Mouse (Mus musculus) kidney, adult 2 months (tissue): ENCODE measurements around the gene Eif2ak3. TPM values are rescaled to one million over a fixed set of nuclear protein-coding genes. Genes with fewer than 3 reads are reported as not detected.
"Not testable (repeated sequence)": the region's sequence is repeated elsewhere in the genome, so short reads cannot be mapped to it uniquely, and the experiment has no call there.

Source experiments
- DNase-seq: peaks from one replicate; pipeline ENCODE4 v3.0.0; 2021
- H3K27ac ChIP-seq: fragments of 200-500 bp; 2 replicates; pipeline ENCODE4 v1.5.1; 2012; ENCODE audit warnings: low read depth, low read length, control low read depth, inconsistent platforms; ENCODE audit not compliant: insufficient read depth
- H3K27me3 ChIP-seq: fragments of 200-500 bp; replicated peaks from 2 replicates; pipeline ENCODE4 v1.6.1; 2012; ENCODE audit warnings: mild to moderate bottlenecking, moderate library complexity, low read length, inconsistent platforms; ENCODE audit not compliant: control insufficient read depth, insufficient read depth
- H3K36me3 ChIP-seq: fragments of 200-500 bp; 2 replicates; pipeline ENCODE4 v1.6.1; 2012; ENCODE audit warnings: mild to moderate bottlenecking, moderate library complexity, low read length, inconsistent platforms; ENCODE audit not compliant: control insufficient read depth, insufficient read depth
- H3K4me1 ChIP-seq: fragments of 200-500 bp; 2 replicates; pipeline ENCODE4 v1.6.1; 2011; ENCODE audit warnings: low read length; ENCODE audit not compliant: control insufficient read depth, insufficient read depth
- H3K4me3 ChIP-seq: fragments of 200-500 bp; 2 replicates; pipeline ENCODE4 v1.5.1; 2011; ENCODE audit warnings: mild to moderate bottlenecking, low read depth, low read length, control low read depth; ENCODE audit not compliant: insufficient read depth
- CTCF ChIP-seq: fragments of 200-500 bp; conservative IDR thresholded peaks from 2 replicates; pipeline ENCODE4 v1.5.1; 2011; ENCODE audit warnings: low read depth, mild to moderate bottlenecking, control low read depth, low read length, moderate library complexity, mixed read lengths; ENCODE audit not compliant: insufficient read depth, insufficient read length
- POLR2A ChIP-seq: fragments of 200-500 bp; IDR thresholded peaks from one replicate; pipeline ENCODE4 v1.6.1; 2011; ENCODE audit warnings: low read depth, low read length, control low read depth
- whole genome bisulfite sequencing: fragments of 180-500 bp; shearing (Covaris S2); methylation state at CpG from one replicate; pipeline ENCODE4 v1.1.7; 2018; 5-methylcytosine and 5-hydroxymethylcytosine counted together
- polyA plus RNA-seq: library from polyadenylated mRNA; depleted of rRNA; stranded (reverse); fragments of >200 nt; gene quantifications from 2 replicates; pipeline ENCODE4 v1.2.3, GENCODE M21; 2012

Gene Eif2ak3
- polyA plus RNA-seq, 1 experiment = 14.4 TPM

GRCm38 (mm10) chr6:70822386-70822910 lies 21.9 kb upstream of the Eif2ak3 start:
- 59% methylated on average over 5 of the region's 5 CpGs for WGBS
- Histone ChIP-seq H3K4me1 (peaks cover 9% of the 10 kb centered on the region; the same call in 1 of the 2 replicates), H3K27ac (no peak overlapping the region), H3K36me3 (no peaks in the 10 kb centered on the region), H3K4me3 (no peak overlapping the region), H3K27me3 (no peaks in the 10 kb centered on the region)
- TF ChIP-seq CTCF (no peak), POLR2A (no peak)
- DNase-seq = no peak

DNA sequence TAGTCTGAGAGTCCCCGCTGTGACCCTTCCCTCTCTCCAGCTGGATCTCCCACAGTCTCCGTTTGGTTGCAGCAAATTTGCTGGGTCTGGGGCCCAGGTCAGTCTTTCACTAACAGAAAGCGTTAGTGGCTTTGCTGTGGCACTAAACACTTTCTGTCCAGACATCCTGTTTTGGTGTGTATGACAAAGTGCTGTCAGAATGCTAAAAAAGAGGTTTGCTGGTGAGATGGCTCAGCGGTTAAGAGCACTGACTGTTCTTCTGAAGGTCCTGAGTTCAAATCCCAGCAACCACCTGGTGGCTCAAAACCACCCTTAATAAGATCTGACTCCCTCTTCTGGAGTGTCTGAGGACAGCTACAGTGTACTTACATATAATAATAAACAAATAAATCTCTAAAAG lies 21.0 kb upstream of the Eif2ak3 start:
- H3K4me1 ChIP-seq, H3K4me3 ChIP-seq, DNase-seq, H3K27me3 ChIP-seq, H3K36me3 ChIP-seq, H3K27ac ChIP-seq: not testable (repeated sequence)
- WGBS = 87% methylated on average over 4 of the region's 4 CpGs

DNA sequence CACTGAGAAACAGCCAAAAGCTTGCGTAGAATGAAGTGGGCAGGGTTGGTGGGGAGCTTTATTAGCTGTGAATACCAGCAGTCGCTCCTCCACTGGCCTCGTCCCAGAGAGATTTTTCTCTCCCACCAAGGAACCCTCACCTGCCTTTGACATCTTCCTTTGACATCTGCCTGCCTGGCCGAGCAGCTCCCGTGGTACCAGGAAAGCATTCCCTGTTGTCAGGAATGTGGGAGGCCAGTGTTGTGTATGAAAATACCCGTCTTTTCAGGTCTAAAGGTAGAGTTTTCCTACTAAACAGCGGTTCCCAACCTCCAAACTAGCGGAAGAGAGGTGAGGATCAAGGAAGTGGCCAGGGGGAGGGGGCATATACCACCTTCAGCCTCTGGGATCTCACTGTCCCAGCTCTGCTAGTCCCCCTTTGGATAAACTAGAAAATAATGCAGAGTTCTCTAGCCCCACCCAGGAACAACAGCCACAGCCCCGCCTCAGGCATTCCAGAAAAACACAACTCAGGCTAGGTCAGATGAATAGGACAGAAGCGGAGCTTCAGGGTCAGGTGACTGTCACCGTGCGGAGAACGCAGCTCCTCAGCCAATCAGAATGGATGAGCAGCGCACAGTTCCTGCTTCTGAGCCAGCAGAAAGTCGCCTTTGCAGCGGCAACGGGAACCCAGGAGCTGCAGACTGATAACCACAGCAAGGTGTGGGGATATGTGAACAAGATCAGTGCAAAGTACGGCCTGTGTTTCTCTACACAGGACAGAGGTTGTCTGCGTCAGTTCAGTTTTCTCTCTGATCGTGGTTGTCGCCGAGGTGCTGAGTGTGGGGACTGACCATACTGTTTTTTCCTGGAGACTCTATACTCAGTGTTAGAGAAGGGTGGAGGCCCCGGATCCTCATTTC lies 20.0 kb upstream of the Eif2ak3 start:
- peak; percentile 92 for DNase-seq
- no peaks in the 10 kb centered on the region for H3K36me3 ChIP-seq
- no peaks in the 10 kb centered on the region for H3K27me3 ChIP-seq
- WGBS = 12% methylated on average over 23 of the region's 23 CpGs
- peak overlapping the region; percentile 45 for H3K27ac ChIP-seq
- H3K4me3 ChIP-seq = peak overlapping the region; percentile 46
- H3K4me1 ChIP-seq = peaks cover 7% of the 10 kb centered on the region; the same call in 1 of the 2 replicates
- peak; percentile 33 for TF ChIP-seq POLR2A
- no peak for TF ChIP-seq CTCF

GRCm38 (mm10) chr6:70824987-70825337 lies 19.4 kb upstream of the Eif2ak3 start:
- no peaks in the 10 kb centered on the region for H3K36me3 ChIP-seq
- WGBS = 51% methylated on average over 4 of the region's 4 CpGs
- TF ChIP-seq POLR2A (no peak), CTCF (no peak)
- no peaks in the 10 kb centered on the region for H3K27me3 ChIP-seq
- H3K4me1 ChIP-seq = peaks cover 7% of the 10 kb centered on the region; the same call in 1 of the 2 replicates
- no peak overlapping the region; the same call in 1 of the 2 replicates for H3K27ac ChIP-seq
- no peak overlapping the region; the same call in 1 of the 2 replicates for H3K4me3 ChIP-seq
- no peak for DNase-seq

- Histone ChIP-seq H3K27ac (no peak overlapping the region), H3K4me1 (peaks cover 2% of the 10 kb centered on the region; the same call in 1 of the 2 replicates), H3K36me3 (no peaks in the 10 kb centered on the region), H3K27me3 (no peaks in the 10 kb centered on the region), H3K4me3 (no peak overlapping the region)
- WGBS = 58% methylated on average over 2 of the region's 2 CpGs
- TF ChIP-seq POLR2A (no peak), CTCF (no peak)
- DNase-seq = no peak
These were observed 14.9 kb upstream of the Eif2ak3 start for GRCm38 (mm10) chr6:70829451-70829850.

- Histone ChIP-seq H3K27ac (no peak overlapping the region), H3K4me1 (no peaks in the 10 kb centered on the region)
- 84% methylated on average over 3 of the region's 3 CpGs for WGBS
These were observed 13.8 kb upstream of the Eif2ak3 start for GRCm38 (mm10) chr6:70830552-70830951.

DNA sequence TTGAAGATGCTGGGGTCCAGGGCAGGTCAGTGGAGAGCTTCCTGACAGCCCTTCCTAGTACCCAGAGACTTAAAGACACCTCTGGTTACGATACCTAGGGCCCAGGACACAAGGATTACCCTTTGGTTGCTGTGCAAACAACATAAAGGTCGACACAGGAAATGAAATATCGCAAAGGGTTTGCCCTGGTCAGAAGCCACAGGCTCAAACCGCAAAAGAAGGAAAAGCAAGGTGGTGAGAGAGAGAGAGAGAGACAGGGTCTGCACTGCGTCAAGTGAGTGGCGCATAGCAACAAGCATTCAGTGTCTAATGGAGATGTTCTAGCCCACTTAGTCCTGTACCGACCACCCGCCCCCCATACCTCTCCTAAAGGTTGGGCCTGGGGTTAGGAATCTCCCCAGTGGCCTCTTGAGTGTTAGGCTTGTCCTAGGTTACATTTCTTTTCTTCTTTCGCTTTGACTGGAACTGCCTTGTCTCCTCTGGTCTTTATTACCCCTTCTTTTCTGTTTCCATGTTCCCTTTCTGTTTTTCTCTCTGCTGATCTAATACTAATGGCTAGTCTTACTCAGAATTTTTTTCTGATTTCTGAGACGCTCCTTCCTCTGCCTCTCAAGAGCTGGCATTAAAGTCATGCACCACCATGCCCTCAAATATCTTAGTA lies 13.0 kb upstream of the Eif2ak3 start:
- WGBS = 78% methylated on average over 10 of the region's 10 CpGs

More at GRCm38 (mm10) chr6:70830552-70830951, 13.8 kb upstream of the Eif2ak3 start:
- DNase-seq = no peak
- Histone ChIP-seq H3K36me3 (no peaks in the 10 kb centered on the region), H3K27me3 (no peaks in the 10 kb centered on the region), H3K4me3 (no peak overlapping the region)
- TF ChIP-seq CTCF = no peak
- TF ChIP-seq POLR2A = no peak

More for the DNA sequence above, 13.0 kb upstream of the Eif2ak3 start:
- no peaks in the 10 kb centered on the region for H3K36me3 ChIP-seq
- H3K27ac ChIP-seq = no peak overlapping the region
- H3K4me3 ChIP-seq = no peak overlapping the region
- TF ChIP-seq CTCF (no peak), POLR2A (no peak)
- H3K4me1 ChIP-seq = no peaks in the 10 kb centered on the region
- H3K27me3 ChIP-seq = no peaks in the 10 kb centered on the region
- DNase-seq = no peak
